Mouse (Mus musculus): ENCODE results near the gene Fam166a. TPM values are rescaled to one million over a fixed set of nuclear protein-coding genes. Genes with fewer than 3 reads are reported as not detected.

The Fam166a gene
- polyA plus RNA-seq, 1 experiment from 2014 or later = not detected

DNA sequence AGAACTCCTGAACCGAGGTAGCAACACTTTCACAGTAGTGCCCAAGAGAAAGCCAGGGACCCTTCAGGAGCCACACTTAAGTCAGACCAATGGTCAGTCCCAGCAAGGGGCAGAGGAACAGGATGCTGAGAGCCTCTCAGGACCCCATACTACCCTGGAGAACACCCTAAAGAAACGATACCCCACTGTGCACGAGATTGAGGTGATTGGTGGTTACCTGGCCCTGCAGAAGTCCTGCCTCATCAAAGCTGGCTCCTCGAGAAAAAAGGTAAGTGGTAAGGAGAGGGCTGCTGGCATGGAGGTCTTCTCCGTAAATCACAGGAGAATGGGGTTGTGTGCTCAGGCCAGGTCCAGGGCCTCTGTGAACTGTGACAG lies 45.7 kb downstream of the Fam166a start:
- Histone ChIP-seq H3K4me2 (peak overlapping the region; percentile 98), H3K4me1 (replicated peaks) (peaks cover 35% of the 10 kb centered on the region), H3K9me3 (no peaks in the 10 kb centered on the region), H3K36me3 (peaks cover 14% of the 10 kb centered on the region), H3K4me3 (replicated peaks) (no peak overlapping the region), H3K27me3 (peaks cover 27% of the 10 kb centered on the region), H3K27ac (no peak overlapping the region), H3K9ac (replicated peaks) (0 out of 2 replicates have a peak overlapping the region, but pooled peaks have one; percentile 74)
- ATAC-seq (ENCODE audit: insufficient number of reproducible peaks, insufficient read depth, low FRiP score, low TSS enrichment, low read depth) = no peak
- 77% methylated on average over 5 of the region's 5 CpGs for WGBS

DNA sequence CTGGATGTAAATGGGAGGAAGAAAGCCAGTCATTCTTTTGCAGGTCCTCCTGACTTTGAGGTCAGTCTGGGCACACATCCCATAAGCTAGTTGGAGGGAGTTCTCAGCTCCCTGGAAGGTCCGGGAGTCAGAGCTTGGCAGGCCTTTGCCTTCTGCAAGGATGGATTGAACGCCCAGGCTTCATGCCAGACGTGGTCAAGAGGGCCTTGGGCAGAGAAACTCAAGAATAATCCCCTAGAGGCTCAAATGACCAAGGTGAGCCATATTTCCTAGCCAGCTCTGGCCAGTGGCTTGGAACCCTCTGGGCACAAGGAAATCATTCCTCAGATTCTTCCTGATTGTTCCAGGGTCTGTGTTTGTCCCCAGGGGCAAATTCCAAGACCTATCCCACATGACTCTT lies 46.3 kb downstream of the Fam166a start:
- Histone ChIP-seq H3K4me2 (no peak overlapping the region; the same call in 1 of the 2 replicates), H3K9me3 (no peaks in the 10 kb centered on the region), H3K9ac (replicated peaks) (no peak overlapping the region), H3K27ac (no peak overlapping the region), H3K4me1 (replicated peaks) (peaks cover 35% of the 10 kb centered on the region), H3K36me3 (peaks cover 20% of the 10 kb centered on the region), H3K4me3 (replicated peaks) (no peak overlapping the region), H3K27me3 (peaks cover 27% of the 10 kb centered on the region)
- ATAC-seq (ENCODE audit: insufficient number of reproducible peaks, insufficient read depth, low FRiP score, low TSS enrichment, low read depth) = no peak
- 81% methylated on average over 3 of the region's 3 CpGs for WGBS

DNA sequence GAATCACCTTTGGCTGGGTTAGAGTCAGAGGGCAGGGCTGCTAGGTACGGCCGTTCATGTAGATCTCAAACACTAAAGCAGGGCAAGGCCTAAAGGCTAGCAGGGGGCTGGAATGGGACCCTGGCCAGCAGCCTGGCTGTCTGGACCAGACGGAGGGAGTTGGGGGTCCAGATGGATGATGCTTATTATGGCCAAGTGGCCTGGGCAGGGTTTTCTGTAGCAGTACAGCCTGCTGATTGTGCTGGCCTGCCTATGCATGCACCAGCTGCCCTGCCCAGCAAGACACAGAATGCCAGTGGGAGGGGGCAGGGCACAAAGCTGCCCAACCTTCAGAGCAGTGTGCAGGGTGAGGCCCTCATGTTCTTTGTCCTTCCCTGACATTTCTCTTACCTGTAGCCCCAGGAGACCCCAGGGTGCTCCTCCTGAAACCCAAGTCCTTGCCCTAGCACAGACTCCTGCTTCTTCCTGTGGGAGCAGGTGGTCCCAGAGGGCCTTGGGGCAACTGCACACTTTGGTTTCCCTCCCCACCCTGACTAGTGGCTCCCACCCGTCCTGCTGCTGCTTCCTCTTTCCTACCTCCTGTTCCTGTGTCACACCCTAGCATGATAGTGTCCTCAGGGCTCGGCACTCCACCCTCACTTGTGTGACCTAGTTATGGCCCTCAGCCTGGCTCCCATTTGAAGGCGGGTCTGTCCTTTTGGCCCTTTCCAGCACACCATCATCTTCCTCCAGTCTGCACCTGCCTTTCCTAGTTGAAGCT lies 47.5 kb downstream of the Fam166a start:
- Histone ChIP-seq H3K4me2 (no peak overlapping the region), H3K27ac (no peak overlapping the region), H3K27me3 (peaks cover 27% of the 10 kb centered on the region), H3K4me3 (replicated peaks) (no peak overlapping the region), H3K36me3 (peaks cover 32% of the 10 kb centered on the region), H3K9ac (replicated peaks) (no peak overlapping the region; the same call in 1 of the 2 replicates), H3K9me3 (no peaks in the 10 kb centered on the region), H3K4me1 (replicated peaks) (peaks cover 38% of the 10 kb centered on the region)
- 67% methylated on average over 6 of the region's 6 CpGs for WGBS
- ATAC-seq (ENCODE audit: insufficient number of reproducible peaks, insufficient read depth, low FRiP score, low TSS enrichment, low read depth) = no peak

DNA sequence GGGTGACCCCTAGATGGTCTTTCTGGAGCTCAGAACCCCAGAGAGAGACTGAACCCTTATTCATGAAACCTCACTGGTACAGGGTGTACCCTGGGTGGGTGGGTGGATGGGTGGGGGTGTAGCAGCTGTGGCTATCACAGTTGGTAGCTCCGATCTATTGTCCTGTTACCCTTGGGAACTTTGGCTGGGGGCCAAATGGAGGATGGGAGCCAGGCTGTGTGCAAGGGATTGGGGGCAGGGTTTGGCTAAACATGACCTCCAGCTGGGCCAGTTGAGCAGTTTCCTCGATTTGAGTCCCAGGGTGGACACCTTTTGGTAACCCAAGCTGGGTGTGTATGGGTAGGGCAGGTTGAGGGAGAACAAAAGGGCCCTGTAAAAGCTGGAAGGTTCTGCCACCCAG lies 48.2 kb downstream of the Fam166a start:
- Histone ChIP-seq H3K27ac (no peak overlapping the region), H3K4me2 (no peak overlapping the region), H3K4me3 (replicated peaks) (no peak overlapping the region), H3K9me3 (no peaks in the 10 kb centered on the region), H3K36me3 (peaks cover 33% of the 10 kb centered on the region), H3K4me1 (replicated peaks) (peaks cover 45% of the 10 kb centered on the region), H3K9ac (replicated peaks) (no peak overlapping the region; the same call in 1 of the 2 replicates), H3K27me3 (peaks cover 27% of the 10 kb centered on the region)
- WGBS = 45% methylated on average over 2 of the region's 2 CpGs
- ATAC-seq (ENCODE audit: insufficient number of reproducible peaks, insufficient read depth, low FRiP score, low TSS enrichment, low read depth) = no peak

DNA sequence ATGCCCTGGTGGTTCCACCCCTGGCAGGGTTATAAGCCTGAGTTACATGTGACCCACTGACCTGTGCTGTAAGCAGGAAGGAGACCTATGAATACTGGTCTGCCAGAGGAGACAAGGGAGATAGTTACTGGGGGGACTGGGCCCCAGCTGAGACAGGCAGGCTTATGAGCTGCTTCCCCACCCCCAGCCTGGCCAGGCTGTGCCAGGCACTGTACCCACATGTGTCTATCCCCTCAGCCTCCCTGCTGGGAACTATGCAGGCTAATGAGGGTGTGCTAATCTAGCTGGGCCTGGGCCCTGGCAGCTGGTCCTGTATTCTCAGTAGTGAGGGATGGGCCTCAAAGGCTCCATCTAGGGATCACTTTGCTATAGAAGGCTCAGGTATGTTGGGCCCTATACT lies 48.7 kb downstream of the Fam166a start:
- Histone ChIP-seq H3K4me2 (no peak overlapping the region), H3K4me1 (replicated peaks) (peaks cover 45% of the 10 kb centered on the region), H3K4me3 (replicated peaks) (no peak overlapping the region), H3K27me3 (peaks cover 27% of the 10 kb centered on the region), H3K36me3 (peaks cover 33% of the 10 kb centered on the region), H3K9ac (replicated peaks) (no peak overlapping the region; the same call in 1 of the 2 replicates), H3K27ac (no peak overlapping the region), H3K9me3 (no peaks in the 10 kb centered on the region)
- no peak for ATAC-seq (ENCODE audit: insufficient number of reproducible peaks, insufficient read depth, low FRiP score, low TSS enrichment, low read depth)

DNA sequence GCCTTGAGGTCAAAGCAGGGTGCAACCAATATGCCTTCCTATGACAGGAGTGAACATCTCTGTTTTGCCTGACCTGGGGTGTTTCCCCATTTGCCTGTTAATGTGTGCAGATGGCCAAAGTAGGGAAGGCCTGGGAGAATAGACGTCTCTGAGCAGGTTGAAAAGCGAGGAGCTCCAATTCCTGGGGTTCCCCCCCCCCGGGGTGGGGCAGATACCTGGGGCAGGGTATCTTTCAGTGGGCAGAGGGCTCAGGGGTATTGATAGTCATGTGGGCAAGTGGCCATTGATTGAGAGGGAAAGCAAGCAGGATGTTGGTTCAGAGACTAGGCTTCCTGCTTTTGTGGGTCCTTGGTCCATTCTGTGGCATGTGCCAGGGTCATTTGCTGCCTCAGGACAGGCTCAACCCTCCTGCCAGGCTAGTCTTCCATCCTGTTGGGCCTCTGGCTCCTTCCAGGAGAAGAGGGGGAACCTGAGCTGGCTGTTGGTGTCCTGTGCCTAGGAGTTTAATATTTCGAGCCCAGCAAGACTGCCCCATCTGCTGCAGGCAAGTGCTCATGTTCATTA lies 49.3 kb downstream of the Fam166a start:
- Histone ChIP-seq H3K4me1 (replicated peaks) (peaks cover 45% of the 10 kb centered on the region), H3K4me3 (replicated peaks) (no peak overlapping the region), H3K27me3 (peaks cover 25% of the 10 kb centered on the region), H3K27ac (no peak overlapping the region), H3K4me2 (no peak overlapping the region), H3K9ac (replicated peaks) (no peak overlapping the region), H3K36me3 (peaks cover 33% of the 10 kb centered on the region), H3K9me3 (no peaks in the 10 kb centered on the region)
- WGBS = 68% methylated on average over 4 of the region's 4 CpGs
- no peak for ATAC-seq (ENCODE audit: insufficient number of reproducible peaks, insufficient read depth, low FRiP score, low TSS enrichment, low read depth)

Other genes with a start within 250 kb of the Fam166a start
- gene Mrpl41, start 243.6 kb upstream of the Fam166a start, polyA plus RNA-seq (2016; fragmentation: Nextera tagmentation; extraction: Ambion mirVana) = 132 and 147 TPM in 2 replicates
- gene Pnpla7, start 242.7 kb upstream of the Fam166a start, polyA plus RNA-seq (2016; fragmentation: Nextera tagmentation; extraction: Ambion mirVana) = 8.2 and 11.0 TPM in 2 replicates
- 77.8 and 90.6 TPM in 2 replicates for gene Nsmf, start 164.4 kb upstream of the Fam166a start, polyA plus RNA-seq (2016; fragmentation: Nextera tagmentation; extraction: Ambion mirVana)
- not detected in 2 replicates for gene Entpd8, start 138.4 kb upstream of the Fam166a start, polyA plus RNA-seq (2016; fragmentation: Nextera tagmentation; extraction: Ambion mirVana)
- 0.13 TPM in 1 of 2 replicates, not detected in the other for gene Noxa1, start 123.6 kb upstream of the Fam166a start, polyA plus RNA-seq (2016; fragmentation: Nextera tagmentation; extraction: Ambion mirVana)
- 20.6 and 23.1 TPM in 2 replicates for gene Nrarp, start 38.0 kb upstream of the Fam166a start, polyA plus RNA-seq (2016; fragmentation: Nextera tagmentation; extraction: Ambion mirVana)
- 2.9 and 3.2 TPM in 2 replicates for gene Tor4a, start 21.9 kb upstream of the Fam166a start, polyA plus RNA-seq (2016; fragmentation: Nextera tagmentation; extraction: Ambion mirVana)
- 118 and 121 TPM in 2 replicates for gene Nelfb, start 7.3 kb upstream of the Fam166a start, polyA plus RNA-seq (2016; fragmentation: Nextera tagmentation; extraction: Ambion mirVana)
- gene Stpg3, start 4.1 kb upstream of the Fam166a start, polyA plus RNA-seq (2016; fragmentation: Nextera tagmentation; extraction: Ambion mirVana) = not detected in 2 replicates
- 481 and 489 TPM in 2 replicates for gene Tubb4b, start 6.0 kb downstream of the Fam166a start, polyA plus RNA-seq (2016; fragmentation: Nextera tagmentation; extraction: Ambion mirVana)
- gene Slc34a3, start 15.6 kb downstream of the Fam166a start, polyA plus RNA-seq (2016; fragmentation: Nextera tagmentation; extraction: Ambion mirVana) = not detected in 2 replicates
- gene Rnf224, start 18.0 kb downstream of the Fam166a start, polyA plus RNA-seq (2016; fragmentation: Nextera tagmentation; extraction: Ambion mirVana) = not detected in 2 replicates
- gene Rnf208, start 23.5 kb downstream of the Fam166a start, polyA plus RNA-seq (2016; fragmentation: Nextera tagmentation; extraction: Ambion mirVana) = 6.5 and 7.2 TPM in 2 replicates
- 0.26 TPM in 1 of 2 replicates, not detected in the other for gene Cysrt1, start 23.7 kb downstream of the Fam166a start, polyA plus RNA-seq (2016; fragmentation: Nextera tagmentation; extraction: Ambion mirVana)
- 5.5 and 5.7 TPM in 2 replicates for gene AL732309.1, start 28.1 kb downstream of the Fam166a start, polyA plus RNA-seq (2016; fragmentation: Nextera tagmentation; extraction: Ambion mirVana)
- gene Tmem203, start 36.7 kb downstream of the Fam166a start, polyA plus RNA-seq (2016; fragmentation: Nextera tagmentation; extraction: Ambion mirVana) = 20.5 and 20.7 TPM in 2 replicates
- gene Tprn, start 43.9 kb downstream of the Fam166a start, polyA plus RNA-seq (2016; fragmentation: Nextera tagmentation; extraction: Ambion mirVana) = 8.7 TPM in 2 replicates
- 217 and 218 TPM in 2 replicates for gene Ssna1, start 53.7 kb downstream of the Fam166a start, polyA plus RNA-seq (2016; fragmentation: Nextera tagmentation; extraction: Ambion mirVana)
- 141 and 151 TPM in 2 replicates for gene Anapc2, start 53.7 kb downstream of the Fam166a start, polyA plus RNA-seq (2016; fragmentation: Nextera tagmentation; extraction: Ambion mirVana)
- gene Tmem210, start 69.4 kb downstream of the Fam166a start, polyA plus RNA-seq (2016; fragmentation: Nextera tagmentation; extraction: Ambion mirVana) = not detected in 2 replicates
- not detected in 2 replicates for gene Lrrc26, start 71.2 kb downstream of the Fam166a start, polyA plus RNA-seq (2016; fragmentation: Nextera tagmentation; extraction: Ambion mirVana)
- gene Grin1, start 100.4 kb downstream of the Fam166a start, polyA plus RNA-seq (2016; fragmentation: Nextera tagmentation; extraction: Ambion mirVana) = 0.19 and 0.93 TPM in 2 replicates
- gene Man1b1, start 113.6 kb downstream of the Fam166a start, polyA plus RNA-seq (2016; fragmentation: Nextera tagmentation; extraction: Ambion mirVana) = 57.2 and 58.9 TPM in 2 replicates
- 19.7 and 21.8 TPM in 2 replicates for gene Dpp7, start 137.6 kb downstream of the Fam166a start, polyA plus RNA-seq (2016; fragmentation: Nextera tagmentation; extraction: Ambion mirVana)
- gene Uap1l1, start 146.9 kb downstream of the Fam166a start, polyA plus RNA-seq (2016; fragmentation: Nextera tagmentation; extraction: Ambion mirVana) = 7.2 and 7.8 TPM in 2 replicates
- gene Sapcd2, start 153.6 kb downstream of the Fam166a start, polyA plus RNA-seq (2016; fragmentation: Nextera tagmentation; extraction: Ambion mirVana) = 63.4 and 69.0 TPM in 2 replicates
- gene Entpd2, start 177.1 kb downstream of the Fam166a start, polyA plus RNA-seq (2016; fragmentation: Nextera tagmentation; extraction: Ambion mirVana) = 0.15 and 0.31 TPM in 2 replicates
- 10.9 and 12.6 TPM in 2 replicates for gene Npdc1, start 180.6 kb downstream of the Fam166a start, polyA plus RNA-seq (2016; fragmentation: Nextera tagmentation; extraction: Ambion mirVana)
- gene Fut7, start 204.5 kb downstream of the Fam166a start, polyA plus RNA-seq (2016; fragmentation: Nextera tagmentation; extraction: Ambion mirVana) = not detected in 2 replicates
- gene Abca2, start 210.0 kb downstream of the Fam166a start, polyA plus RNA-seq (2016; fragmentation: Nextera tagmentation; extraction: Ambion mirVana) = 3.5 and 5.3 TPM in 2 replicates
- 0.68 and 1.0 TPM in 2 replicates for gene Clic3, start 238.1 kb downstream of the Fam166a start, polyA plus RNA-seq (2016; fragmentation: Nextera tagmentation; extraction: Ambion mirVana)
- 23.2 and 23.6 TPM in 2 replicates for gene Paxx, start 242.3 kb downstream of the Fam166a start, polyA plus RNA-seq (2016; fragmentation: Nextera tagmentation; extraction: Ambion mirVana)